Mouse (Mus musculus): ENCODE results near the gene Fblim1. TPM values are rescaled to one million over a fixed set of nuclear protein-coding genes. Genes with fewer than 3 reads are reported as not detected.
"Not testable (repeated sequence)": the region's sequence is repeated elsewhere in the genome, so short reads cannot be mapped to it uniquely, and the experiment has no call there.

The Fblim1 gene
- total RNA-seq, 2 experiments from 2014 or later: 0.96 to 1.6 TPM

- DNase-seq (ENCODE audit: low spot score in 2 of 2): no peak
- intact Hi-C loops (cut with DNase I): no loop called here
Observed at GRCm38 (mm10) chr4:141572668-141573358, 33.1 kb downstream of the Fblim1 start.

- intact Hi-C loops (cut with DNase I): no loop called here
- no peak for DNase-seq (ENCODE audit: low spot score in 2 of 2)
Observed at GRCm38 (mm10) chr4:141571934-141572333, 34.0 kb downstream of the Fblim1 start.

- DNase-seq (ENCODE audit: low spot score in 2 of 2): no peak
- intact Hi-C loops (cut with DNase I): no loop called here
Observed at GRCm38 (mm10) chr4:141571337-141571739, 34.6 kb downstream of the Fblim1 start.

GRCm38 (mm10) chr4:141570821-141571220, 35.1 kb downstream of the Fblim1 start:
- intact Hi-C loops (cut with DNase I): no loop called here
- DNase-seq (ENCODE audit: low spot score in 2 of 2): no peak

GRCm38 (mm10) chr4:141570004-141570403, 35.9 kb downstream of the Fblim1 start:
- intact Hi-C loops (cut with DNase I): no loop called here
- DNase-seq (ENCODE audit: low spot score in 2 of 2): no peak

- DNase-seq (ENCODE audit: low spot score in 2 of 2): no peak
- intact Hi-C loops (cut with DNase I): no loop called here
Observed at GRCm38 (mm10) chr4:141568966-141569365, 36.9 kb downstream of the Fblim1 start.

GRCm38 (mm10) chr4:141567174-141567573, 38.7 kb downstream of the Fblim1 start:
- DNase-seq (ENCODE audit: low spot score in 2 of 2); intact Hi-C loops (cut with DNase I): not testable (repeated sequence)

- intact Hi-C loops (cut with DNase I): no loop called here
- DNase-seq (ENCODE audit: low spot score in 2 of 2): no peak
Observed at GRCm38 (mm10) chr4:141566187-141566586, 39.7 kb downstream of the Fblim1 start.

- intact Hi-C loops (cut with DNase I): no loop called here
- no peak for DNase-seq (ENCODE audit: low spot score in 2 of 2)
Observed at GRCm38 (mm10) chr4:141565325-141565724, 40.6 kb downstream of the Fblim1 start.

GRCm38 (mm10) chr4:141564660-141565059, 41.2 kb downstream of the Fblim1 start:
- intact Hi-C loops (cut with DNase I): no loop called here
- no peak for DNase-seq (ENCODE audit: low spot score in 2 of 2)

GRCm38 (mm10) chr4:141564209-141564608, 41.7 kb downstream of the Fblim1 start:
- intact Hi-C loops (cut with DNase I): no loop called here

GRCm38 (mm10) chr4:141562281-141562680, 43.6 kb downstream of the Fblim1 start:
- DNase-seq (ENCODE audit: low spot score in 2 of 2): no peak
- intact Hi-C loops (cut with DNase I): no loop called here

More at GRCm38 (mm10) chr4:141564209-141564608, 41.7 kb downstream of the Fblim1 start:
- no peak for DNase-seq (ENCODE audit: low spot score in 2 of 2)

GRCm38 (mm10) chr4:141561331-141561919, 44.5 kb downstream of the Fblim1 start:
- intact Hi-C loops (cut with DNase I): loop anchor here (2.0 kb wide), 1 partner anchor 131 kb away; no protein-coding TSS in a partner anchor
- not testable (repeated sequence) for DNase-seq (ENCODE audit: low spot score in 2 of 2)

- peak; percentile 71 to 73 for DNase-seq (ENCODE audit: low spot score in 2 of 2)
- intact Hi-C loops (cut with DNase I): loop anchor here (1.0 to 2.0 kb wide), 2 partner anchors 14 to 129 kb away; no protein-coding TSS in a partner anchor
Observed at GRCm38 (mm10) chr4:141559898-141560263, 46.0 kb downstream of the Fblim1 start.

GRCm38 (mm10) chr4:141559131-141559897, 46.6 kb downstream of the Fblim1 start:
- peak; percentile 71 to 81 for DNase-seq (ENCODE audit: low spot score in 2 of 2)
- intact Hi-C loops (cut with DNase I): loop anchor here (1.0 kb wide), 1 partner anchor 13 kb away; no protein-coding TSS in a partner anchor

- intact Hi-C loops (cut with DNase I): loop anchor here (1.0 kb wide), 1 partner anchor 12 kb away; no protein-coding TSS in a partner anchor
- DNase-seq (ENCODE audit: low spot score in 2 of 2): no peak
Observed at GRCm38 (mm10) chr4:141558658-141559057, 47.2 kb downstream of the Fblim1 start.

- intact Hi-C loops (cut with DNase I): not testable (repeated sequence)
Observed at GRCm38 (mm10) chr4:141556163-141556562, 49.7 kb downstream of the Fblim1 start.

GRCm38 (mm10) chr4:141554255-141554865, 51.5 kb downstream of the Fblim1 start:
- intact Hi-C loops (cut with DNase I); DNase-seq (ENCODE audit: low spot score in 2 of 2): not testable (repeated sequence)

More at GRCm38 (mm10) chr4:141556163-141556562, 49.7 kb downstream of the Fblim1 start:
- DNase-seq (ENCODE audit: low spot score in 2 of 2): peak in 1 of 2 experiments; percentile 35

- intact Hi-C loops (cut with DNase I): no loop called here
- no peak for DNase-seq (ENCODE audit: low spot score in 2 of 2)
Observed at GRCm38 (mm10) chr4:141552484-141552883, 53.4 kb downstream of the Fblim1 start.

GRCm38 (mm10) chr4:141547299-141547698, 58.6 kb downstream of the Fblim1 start:
- DNase-seq (ENCODE audit: low spot score in 2 of 2): peak in 1 of 2 experiments; percentile 23
- intact Hi-C loops (cut with DNase I): no loop called here

Data from left cerebral cortex, postnatal 25 days (tissue).